Mouse (Mus musculus) heart, embryonic 10.5 days (tissue): ENCODE data around the gene Tamm41. TPM values are rescaled to one million over a fixed set of nuclear protein-coding genes. Genes with fewer than 3 reads are reported as not detected.
A peak's percentile ranks its signal among the peaks of the same experiment; 100 is the strongest.

Experiments
- DNase-seq: peaks from one replicate; pipeline ENCODE4 v3.0.0-alpha.2; 2017; ENCODE audit warnings: low spot score
- H3K27ac ChIP-seq: fragments of 300-500 bp; sonication (generic); 2 replicates; pipeline ENCODE4 v1.5.1; 2016; ENCODE audit warnings: mild to moderate bottlenecking
- H3K27me3 ChIP-seq: fragments of 300-500 bp; sonication (generic); 2 replicates; pipeline ENCODE4 v1.6.1; 2016; ENCODE audit warnings: mild to moderate bottlenecking; ENCODE audit not compliant: poor library complexity, insufficient read depth, severe bottlenecking
- H3K36me3 ChIP-seq: fragments of 300-500 bp; sonication (generic); 2 replicates; pipeline ENCODE4 v1.6.1; 2016; ENCODE audit warnings: mild to moderate bottlenecking, moderate library complexity
- H3K4me1 ChIP-seq: fragments of 300-500 bp; sonication (generic); 2 replicates; pipeline ENCODE4 v1.6.1; 2016; ENCODE audit warnings: mild to moderate bottlenecking
- H3K4me3 ChIP-seq: fragments of 300-500 bp; sonication (generic); 2 replicates; pipeline ENCODE4 v1.5.1; 2016; ENCODE audit warnings: mild to moderate bottlenecking, moderate library complexity
- H3K9me3 ChIP-seq: fragments of 300-500 bp; sonication (generic); 2 replicates; pipeline ENCODE4 v1.6.1; 2016; ENCODE audit warnings: mild to moderate bottlenecking, moderate library complexity
- WGBS: fragments of 180-500 bp; shearing (Covaris S2); methylation state at CpG from one replicate; pipeline ENCODE4 v1.1.7; 2016; 5-methylcytosine and 5-hydroxymethylcytosine counted together
- polyA plus RNA-seq: library from polyadenylated mRNA; unstranded; fragments of >200 nt; fragmentation: Nextera tagmentation; extraction: Ambion mirVana; gene quantifications from 2 replicates; pipeline ENCODE4 v1.2.1, GENCODE M21; 2016

Tamm41 gene
- polyA plus RNA-seq: 51.9 and 70.3 TPM in 2 replicates

GRCm38 (mm10) chr6:115037103-115038094 is at the start of gene Tamm41:
Gene Tamm41 (minus strand): TSS chr6:115037876.
- Histone ChIP-seq H3K4me3 (peak within 1 kb of the TSS; percentile 87), H3K27me3 (no peaks in the 10 kb centered on the region), H3K27ac (peak within 1 kb of the TSS; percentile 86), H3K4me1 (peaks cover 9% of the 10 kb centered on the region), H3K36me3 (peaks cover 25% of the 10 kb centered on the region), H3K9me3 (no peaks in the 10 kb centered on the region)
- WGBS: 1% methylated on average over 57 of the region's 57 CpGs
- DNase-seq: peak; percentile 94

GRCm38 (mm10) chr6:115085274-115085841 is 47.7 kb upstream of the Tamm41 start:
- Histone ChIP-seq H3K36me3 (no peaks in the 10 kb centered on the region), H3K27ac (no peak overlapping the region), H3K4me1 (no peaks in the 10 kb centered on the region), H3K4me3 (no peak overlapping the region), H3K27me3 (peaks cover 9% of the 10 kb centered on the region; the same call in 1 of the 2 replicates), H3K9me3 (no peaks in the 10 kb centered on the region)
- no peak for DNase-seq
- WGBS: 55% methylated on average over 9 of the region's 9 CpGs

- no peak overlapping the region for H3K27ac ChIP-seq
- H3K36me3 ChIP-seq: no peaks in the 10 kb centered on the region
- no peaks in the 10 kb centered on the region for H3K4me1 ChIP-seq
- 42% methylated on average over 9 of the region's 9 CpGs for WGBS
- DNase-seq: no peak
- H3K4me3 ChIP-seq: no peak overlapping the region
- no peaks in the 10 kb centered on the region for H3K9me3 ChIP-seq
- no peaks in the 10 kb centered on the region for H3K27me3 ChIP-seq
Observed at GRCm38 (mm10) chr6:115076781-115077575, 39.3 kb upstream of the Tamm41 start.

DNA sequence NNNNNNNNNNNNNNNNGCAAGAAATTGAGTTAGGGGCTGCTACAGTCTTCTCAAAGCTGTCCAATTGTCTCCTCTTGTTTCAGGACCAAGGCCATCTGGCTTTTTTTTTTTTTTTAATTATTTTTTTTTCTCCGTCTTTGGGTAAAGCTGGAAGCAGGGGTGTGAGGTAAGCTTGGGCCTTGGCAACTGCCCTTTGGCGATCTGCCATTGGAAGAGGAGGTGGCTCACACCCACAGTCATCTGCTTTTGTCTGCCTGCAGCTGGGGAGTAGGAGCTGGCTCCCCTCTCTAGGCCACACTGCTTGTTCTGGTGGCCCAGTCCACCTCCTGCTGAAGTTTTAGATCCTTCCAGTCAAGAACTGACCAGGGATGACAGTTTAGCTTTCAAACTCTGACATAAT is 34.3 kb upstream of the Tamm41 start:
- H3K4me1 ChIP-seq: no peaks in the 10 kb centered on the region
- H3K27me3 ChIP-seq: no peaks in the 10 kb centered on the region
- no peak for DNase-seq
- no peak overlapping the region for H3K27ac ChIP-seq
- H3K36me3 ChIP-seq: no peaks in the 10 kb centered on the region
- H3K9me3 ChIP-seq: no peaks in the 10 kb centered on the region
- H3K4me3 ChIP-seq: no peak overlapping the region
- 77% methylated on average over 2 of the region's 2 CpGs for WGBS

DNA sequence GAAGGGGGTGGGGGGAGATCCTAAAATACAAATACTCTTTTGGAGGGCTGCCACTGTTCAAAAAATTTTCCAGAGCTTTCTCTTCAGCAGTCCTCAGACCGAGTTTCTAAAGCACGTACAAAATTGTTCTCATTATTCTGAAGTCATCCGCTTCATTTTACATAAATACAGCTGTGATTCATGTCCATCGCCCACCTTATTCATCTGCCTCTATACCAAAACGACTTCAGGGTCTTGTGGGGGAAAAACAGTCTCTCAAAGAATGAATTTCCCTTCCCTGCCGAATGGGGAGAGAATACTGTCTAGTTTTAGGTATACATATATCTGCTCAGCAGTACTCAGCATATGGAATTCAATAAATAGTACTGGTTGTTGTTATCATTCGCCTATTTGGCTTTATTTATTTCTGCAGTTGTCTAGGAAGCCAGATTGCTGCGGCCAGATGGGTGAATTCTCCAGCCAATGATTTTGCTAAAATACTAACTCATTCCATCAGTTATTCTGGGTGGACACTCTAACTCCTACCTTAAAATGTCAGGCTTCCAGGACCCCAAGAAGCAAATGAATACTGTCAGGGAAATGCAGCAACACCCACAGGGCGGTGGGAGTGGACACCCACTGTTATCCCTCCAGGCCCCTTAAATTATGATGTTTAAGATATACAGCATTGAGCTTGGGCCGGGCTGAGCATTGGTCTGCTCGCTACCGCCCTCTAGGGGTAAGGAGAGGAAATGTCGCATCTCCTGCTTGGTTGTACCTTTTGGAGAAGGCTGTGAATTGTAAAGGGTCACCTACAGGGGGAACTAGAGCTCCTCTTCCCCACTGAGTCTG is 27.9 kb upstream of the Tamm41 start:
- Histone ChIP-seq H3K9me3 (no peaks in the 10 kb centered on the region), H3K36me3 (no peaks in the 10 kb centered on the region), H3K4me3 (no peak overlapping the region), H3K4me1 (no peaks in the 10 kb centered on the region), H3K27ac (no peak overlapping the region), H3K27me3 (no peaks in the 10 kb centered on the region)
- no peak for DNase-seq
- WGBS: 44% methylated on average over 13 of the region's 13 CpGs

DNA sequence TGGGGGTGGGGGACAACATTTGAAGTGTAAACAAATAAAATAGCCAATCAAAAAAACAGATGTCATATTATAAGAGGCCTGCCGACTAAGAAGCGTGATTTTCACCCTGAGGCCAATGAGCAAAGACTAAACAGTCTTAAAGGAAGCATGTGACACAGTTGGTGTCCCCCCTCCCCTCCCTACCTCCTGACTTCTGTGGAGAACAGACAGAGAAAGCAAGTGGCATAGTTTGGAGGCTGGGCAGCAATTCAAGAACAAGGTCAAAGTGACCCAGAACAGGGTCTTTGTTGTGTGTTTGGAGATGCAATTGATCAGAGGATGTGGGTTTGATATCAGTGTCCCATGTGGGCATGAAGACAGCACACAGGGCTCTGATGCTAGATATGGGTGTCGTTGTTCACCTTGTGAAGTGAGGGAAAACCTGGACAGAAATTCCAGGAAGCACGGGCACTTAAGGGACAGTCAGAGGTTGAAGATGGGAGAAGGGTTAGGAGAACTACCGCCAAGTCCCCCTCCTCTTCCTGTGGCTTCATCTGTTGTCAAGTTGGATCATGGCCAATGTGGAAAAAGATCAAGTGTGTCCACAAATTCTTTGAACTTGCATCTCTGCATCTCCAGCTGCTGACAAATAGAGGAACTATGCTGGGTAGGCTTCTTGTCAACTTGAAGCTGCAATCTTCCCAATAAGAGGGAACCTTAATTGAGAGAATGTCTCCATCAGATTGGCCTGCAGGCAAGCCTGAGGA is 25.1 kb upstream of the Tamm41 start:
- no peak overlapping the region for H3K4me3 ChIP-seq
- WGBS: 75% methylated on average over 5 of the region's 5 CpGs
- no peak overlapping the region for H3K27ac ChIP-seq
- no peaks in the 10 kb centered on the region for H3K4me1 ChIP-seq
- no peak for DNase-seq
- no peaks in the 10 kb centered on the region for H3K9me3 ChIP-seq
- peaks cover 3% of the 10 kb centered on the region; the same call in 1 of the 2 replicates for H3K27me3 ChIP-seq
- H3K36me3 ChIP-seq: no peaks in the 10 kb centered on the region

DNA sequence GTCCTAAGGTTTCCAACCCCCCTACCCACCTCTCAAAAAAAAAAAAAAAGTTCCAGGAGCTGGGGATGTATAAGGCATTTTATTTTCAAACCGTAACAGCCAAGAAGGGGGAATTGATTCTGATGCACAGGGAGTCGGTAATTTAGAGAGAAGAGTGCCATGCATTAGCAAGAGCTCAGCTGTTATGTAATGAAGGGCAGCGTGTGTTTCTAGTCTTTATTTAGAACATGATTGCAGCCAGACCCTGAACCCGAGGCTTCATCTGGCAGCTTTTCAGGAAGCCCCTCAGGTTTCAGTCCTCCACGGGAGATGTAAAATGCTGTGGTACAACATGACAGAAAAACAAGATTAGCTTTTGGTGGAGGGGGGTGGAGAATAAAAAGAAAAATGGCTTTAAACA is 21.6 kb upstream of the Tamm41 start:
- H3K36me3 ChIP-seq: no peaks in the 10 kb centered on the region
- H3K9me3 ChIP-seq: no peaks in the 10 kb centered on the region
- peaks cover 4% of the 10 kb centered on the region for H3K4me1 ChIP-seq
- WGBS: 47% methylated on average over 5 of the region's 5 CpGs
- H3K27ac ChIP-seq: no peak overlapping the region
- no peak for DNase-seq
- H3K4me3 ChIP-seq: no peak overlapping the region
- peaks cover 4% of the 10 kb centered on the region; the same call in 1 of the 2 replicates for H3K27me3 ChIP-seq

- DNase-seq: no peak
- Histone ChIP-seq H3K4me3 (no peak overlapping the region), H3K27me3 (peaks cover 8% of the 10 kb centered on the region; the same call in 1 of the 2 replicates), H3K36me3 (no peaks in the 10 kb centered on the region), H3K27ac (no peak overlapping the region), H3K4me1 (peaks cover 4% of the 10 kb centered on the region), H3K9me3 (no peaks in the 10 kb centered on the region)
- 27% methylated on average over 2 of the region's 2 CpGs for WGBS
Observed at GRCm38 (mm10) chr6:115056699-115057098, 19.0 kb upstream of the Tamm41 start.

DNA sequence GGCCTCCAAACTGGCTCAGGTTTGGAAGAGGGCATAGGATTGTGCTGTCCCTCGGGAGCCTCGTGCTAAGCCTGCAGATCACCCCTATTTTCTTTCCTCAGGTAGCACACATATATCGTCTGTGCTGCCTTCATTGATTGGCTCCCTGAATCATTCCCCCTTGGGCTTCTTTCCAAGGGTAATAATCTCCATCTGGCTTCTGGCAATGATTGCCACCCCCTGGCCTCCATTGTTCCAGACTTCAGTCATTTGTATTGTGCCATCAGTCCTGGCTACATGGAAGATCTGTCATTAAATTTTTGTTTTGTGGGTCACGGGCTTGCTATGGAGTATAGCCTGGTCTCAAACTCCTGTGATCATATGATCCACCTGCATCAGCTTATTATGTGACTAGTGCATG is 17.8 kb upstream of the Tamm41 start:
- peaks cover 4% of the 10 kb centered on the region for H3K4me1 ChIP-seq
- 79% methylated on average over 4 of the region's 4 CpGs for WGBS
- no peak overlapping the region for H3K27ac ChIP-seq
- H3K4me3 ChIP-seq: no peak overlapping the region
- H3K36me3 ChIP-seq: no peaks in the 10 kb centered on the region
- H3K27me3 ChIP-seq: peaks cover 18% of the 10 kb centered on the region; the same call in 1 of the 2 replicates
- no peaks in the 10 kb centered on the region for H3K9me3 ChIP-seq
- DNase-seq: no peak

GRCm38 (mm10) chr6:115051586-115052197 is 14.0 kb upstream of the Tamm41 start:
- H3K36me3 ChIP-seq: no peaks in the 10 kb centered on the region
- WGBS: 59% methylated on average over 6 of the region's 6 CpGs
- H3K9me3 ChIP-seq: no peaks in the 10 kb centered on the region
- H3K27me3 ChIP-seq: peaks cover 21% of the 10 kb centered on the region; the same call in 1 of the 2 replicates
- DNase-seq: no peak
- no peak overlapping the region for H3K27ac ChIP-seq
- H3K4me3 ChIP-seq: no peak overlapping the region
- H3K4me1 ChIP-seq: peaks cover 3% of the 10 kb centered on the region

DNA sequence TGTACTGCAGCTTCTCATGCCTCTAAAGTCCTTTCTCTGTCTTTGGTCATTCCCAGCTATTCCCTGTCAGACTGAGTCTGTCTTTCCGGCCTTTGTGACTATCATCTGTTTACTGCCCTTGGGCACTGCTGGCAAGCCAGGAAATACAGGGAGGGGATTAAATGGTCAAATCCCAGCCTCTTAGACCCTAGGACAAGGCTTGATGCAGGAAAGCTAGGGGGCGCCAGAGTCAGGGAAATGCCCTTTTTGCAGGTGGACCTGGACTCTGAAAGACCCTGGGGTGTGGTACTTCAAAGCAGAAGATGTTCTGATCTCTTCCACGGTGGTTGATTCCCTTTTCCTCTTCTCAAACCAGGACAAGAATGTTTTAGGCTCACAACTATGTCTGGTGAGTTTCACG is 11.3 kb upstream of the Tamm41 start:
- Histone ChIP-seq H3K4me1 (no peaks in the 10 kb centered on the region), H3K4me3 (no peak overlapping the region), H3K36me3 (no peaks in the 10 kb centered on the region), H3K27ac (no peak overlapping the region), H3K27me3 (peaks cover 21% of the 10 kb centered on the region; the same call in 1 of the 2 replicates), H3K9me3 (no peaks in the 10 kb centered on the region)
- DNase-seq: no peak
- 23% methylated on average over 4 of the region's 4 CpGs for WGBS
